Mouse (Mus musculus): ENCODE data around the gene Ddx10.

- TF ChIP-seq POLR2A (IDR thresholded peaks at IDR 0.05; ENCODE audit: extremely low read depth, insufficient read depth, low read length), result no peak
- no peak for TF ChIP-seq CTCF (IDR thresholded peaks at IDR 0.05; ENCODE audit: extremely low read depth, insufficient read depth, low read length)
These were observed 8.9 kb upstream of the Ddx10 start for GRCm38 (mm10) chr9:53256690-53257305.
